Mouse (Mus musculus) inflammation-experienced regulatory T-cells, adult 6 months (primary cell): Measurements from ENCODE around the gene Lrrc47. TPM values are rescaled to one million over a fixed set of nuclear protein-coding genes. Genes with fewer than 3 reads are reported as not detected.

ENCODE experiments used
- polyA plus RNA-seq, 3 experiments: library from polyadenylated mRNA; unstranded; fragments of 100-300 nt; shearing (Covaris generic); gene quantifications; one replicate each; pipeline ENCODE4 v1.2.1; 2017

Gene Lrrc47
- polyA plus RNA-seq, 3 experiments from 2014 or later, result 4.8 to 6.2 (median 6.2) TPM

Other genes with a start within 250 kb of the Lrrc47 start
- 100 to 1,000 TPM in 1 of 3 experiments, 10 to 100 TPM in 2; 92.0 to 101 (median 97.8) TPM for gene A430005L14Rik, start 54.5 kb upstream of the Lrrc47 start, polyA plus RNA-seq
- 10 to 100 TPM; 14.3 to 15.9 (median 15.5) TPM for gene Dffb, start 36.6 kb upstream of the Lrrc47 start, polyA plus RNA-seq
- 1 to 10 TPM; 3.3 to 4.2 (median 3.6) TPM for gene Cep104, start 36.5 kb upstream of the Lrrc47 start, polyA plus RNA-seq
- gene Smim1, start 14.5 kb downstream of the Lrrc47 start, polyA plus RNA-seq, result 1 to 10 TPM in 1 of 3 experiments, under 1 TPM in 1, not detected in 1; 0.66 to 1.3 TPM
- gene Ccdc27, start 30.9 kb downstream of the Lrrc47 start, polyA plus RNA-seq, result not detected
- gene Trp73, start 128.5 kb downstream of the Lrrc47 start, polyA plus RNA-seq, result under 1 TPM in 1 of 3 experiments, not detected in 2; 0.34 TPM
- gene Wrap73, start 130.6 kb downstream of the Lrrc47 start, polyA plus RNA-seq, result 10 to 100 TPM; 24.9 to 35.1 (median 30.7) TPM
- 10 to 100 TPM; 21.9 to 30.4 (median 25.3) TPM for gene Tprgl, start 148.9 kb downstream of the Lrrc47 start, polyA plus RNA-seq
- not detected for gene Megf6, start 159.0 kb downstream of the Lrrc47 start, polyA plus RNA-seq